Mouse (Mus musculus) heart, embryonic 10.5 days (tissue): ENCODE data around the gene Gm21987. TPM values are rescaled to one million over a fixed set of nuclear protein-coding genes. Genes with fewer than 3 reads are reported as not detected.
A peak's percentile ranks its signal among the peaks of the same experiment; 100 is the strongest.
"Not testable (repeated sequence)": the region's sequence is repeated elsewhere in the genome, so short reads cannot be mapped to it uniquely, and the experiment has no call there.

ENCODE experiments used
- DNase-seq: peaks from one replicate; pipeline ENCODE4 v3.0.0-alpha.2; 2017; ENCODE audit warnings: low spot score
- H3K27ac ChIP-seq: fragments of 300-500 bp; sonication (generic); 2 replicates; pipeline ENCODE4 v1.5.1; 2016; ENCODE audit warnings: mild to moderate bottlenecking
- H3K27me3 ChIP-seq: fragments of 300-500 bp; sonication (generic); 2 replicates; pipeline ENCODE4 v1.6.1; 2016; ENCODE audit warnings: mild to moderate bottlenecking; ENCODE audit not compliant: poor library complexity, insufficient read depth, severe bottlenecking
- H3K36me3 ChIP-seq: fragments of 300-500 bp; sonication (generic); 2 replicates; pipeline ENCODE4 v1.6.1; 2016; ENCODE audit warnings: mild to moderate bottlenecking, moderate library complexity
- H3K4me1 ChIP-seq: fragments of 300-500 bp; sonication (generic); 2 replicates; pipeline ENCODE4 v1.6.1; 2016; ENCODE audit warnings: mild to moderate bottlenecking
- H3K4me3 ChIP-seq: fragments of 300-500 bp; sonication (generic); 2 replicates; pipeline ENCODE4 v1.5.1; 2016; ENCODE audit warnings: mild to moderate bottlenecking, moderate library complexity
- H3K9me3 ChIP-seq: fragments of 300-500 bp; sonication (generic); 2 replicates; pipeline ENCODE4 v1.6.1; 2016; ENCODE audit warnings: mild to moderate bottlenecking, moderate library complexity
- WGBS: fragments of 180-500 bp; shearing (Covaris S2); methylation state at CpG from one replicate; pipeline ENCODE4 v1.1.7; 2016; 5-methylcytosine and 5-hydroxymethylcytosine counted together
- polyA plus RNA-seq: library from polyadenylated mRNA; unstranded; fragments of >200 nt; fragmentation: Nextera tagmentation; extraction: Ambion mirVana; gene quantifications from 2 replicates; pipeline ENCODE4 v1.2.1, GENCODE M21; 2016

The Gm21987 gene
- polyA plus RNA-seq, 1 experiment from 2014 or later: 1.3 TPM

DNA sequence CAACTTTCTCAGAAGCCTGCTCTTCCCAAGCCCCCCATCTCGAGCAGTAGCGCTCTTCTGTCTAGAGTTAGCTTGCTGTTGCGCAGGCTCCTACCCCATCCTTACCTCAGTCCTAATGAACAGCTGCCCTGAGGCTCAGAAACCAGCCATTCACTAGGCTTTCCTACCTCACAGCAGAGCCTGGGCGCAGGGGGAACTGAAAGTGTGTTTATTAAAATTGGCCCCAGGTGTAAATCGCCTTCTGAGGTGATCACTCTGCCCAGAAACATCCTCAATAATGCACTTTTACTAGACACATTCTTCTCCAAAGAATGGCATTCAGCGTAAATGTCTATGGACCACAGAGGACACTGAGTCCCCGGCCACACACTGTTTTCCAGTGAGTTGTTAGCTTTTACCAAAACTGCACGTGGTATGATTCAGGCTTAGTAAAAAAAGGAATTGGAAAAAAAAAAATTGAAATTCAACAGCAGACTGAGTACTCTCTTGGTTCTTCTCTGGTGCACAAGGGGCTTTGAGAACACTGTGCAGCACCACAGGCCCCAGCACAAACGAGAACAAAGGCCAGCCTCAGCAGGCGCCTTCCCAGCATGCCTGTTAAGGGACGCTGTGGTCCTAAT, 20.0 kb upstream of the Gm21987 start:
- Histone ChIP-seq H3K36me3 (no peaks in the 10 kb centered on the region), H3K9me3 (no peaks in the 10 kb centered on the region), H3K4me1 (no peaks in the 10 kb centered on the region), H3K27me3 (no peaks in the 10 kb centered on the region), H3K27ac (no peak overlapping the region), H3K4me3 (no peak overlapping the region)
- no peak for DNase-seq
- WGBS: 81% methylated on average over 11 of the region's 11 CpGs

DNA sequence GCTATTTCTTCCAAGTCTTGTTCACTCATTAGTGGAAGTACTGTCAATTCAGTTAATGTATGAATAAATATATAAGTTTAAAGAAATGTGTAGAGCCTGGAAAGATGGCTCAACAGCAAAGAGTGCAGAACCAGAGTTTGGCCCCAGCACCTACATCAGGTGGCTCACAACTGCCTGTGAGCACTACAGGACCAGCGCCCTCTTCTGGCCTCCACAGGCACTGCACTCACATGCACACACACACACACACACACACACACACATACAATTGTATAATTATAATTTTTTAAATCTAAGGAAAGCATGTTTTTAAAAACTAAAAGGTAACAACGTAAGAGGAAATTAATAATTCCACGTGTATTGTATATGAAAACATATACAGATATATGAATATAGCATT, 17.5 kb upstream of the Gm21987 start:
- WGBS: 83% methylated on average over 3 of the region's 3 CpGs
- Histone ChIP-seq H3K4me1 (no peaks in the 10 kb centered on the region), H3K4me3 (no peak overlapping the region), H3K9me3 (no peaks in the 10 kb centered on the region), H3K36me3 (no peaks in the 10 kb centered on the region), H3K27me3 (no peaks in the 10 kb centered on the region), H3K27ac (no peak overlapping the region)
- no peak for DNase-seq

GRCm38 (mm10) chr16:38334431-38334830, 12.4 kb upstream of the Gm21987 start:
- DNase-seq: no peak
- 45% methylated on average over 6 of the region's 6 CpGs for WGBS
- no peaks in the 10 kb centered on the region for H3K27me3 ChIP-seq
- H3K4me1 ChIP-seq: no peaks in the 10 kb centered on the region
- no peak overlapping the region for H3K27ac ChIP-seq
- no peak overlapping the region for H3K4me3 ChIP-seq
- no peaks in the 10 kb centered on the region for H3K36me3 ChIP-seq
- H3K9me3 ChIP-seq: no peaks in the 10 kb centered on the region

GRCm38 (mm10) chr16:38338077-38338476, 8.8 kb upstream of the Gm21987 start:
- WGBS: 73% methylated on average over 4 of the region's 4 CpGs
- H3K27me3 ChIP-seq, DNase-seq, H3K4me1 ChIP-seq, H3K27ac ChIP-seq, H3K9me3 ChIP-seq, H3K4me3 ChIP-seq, H3K36me3 ChIP-seq: not testable (repeated sequence)

DNA sequence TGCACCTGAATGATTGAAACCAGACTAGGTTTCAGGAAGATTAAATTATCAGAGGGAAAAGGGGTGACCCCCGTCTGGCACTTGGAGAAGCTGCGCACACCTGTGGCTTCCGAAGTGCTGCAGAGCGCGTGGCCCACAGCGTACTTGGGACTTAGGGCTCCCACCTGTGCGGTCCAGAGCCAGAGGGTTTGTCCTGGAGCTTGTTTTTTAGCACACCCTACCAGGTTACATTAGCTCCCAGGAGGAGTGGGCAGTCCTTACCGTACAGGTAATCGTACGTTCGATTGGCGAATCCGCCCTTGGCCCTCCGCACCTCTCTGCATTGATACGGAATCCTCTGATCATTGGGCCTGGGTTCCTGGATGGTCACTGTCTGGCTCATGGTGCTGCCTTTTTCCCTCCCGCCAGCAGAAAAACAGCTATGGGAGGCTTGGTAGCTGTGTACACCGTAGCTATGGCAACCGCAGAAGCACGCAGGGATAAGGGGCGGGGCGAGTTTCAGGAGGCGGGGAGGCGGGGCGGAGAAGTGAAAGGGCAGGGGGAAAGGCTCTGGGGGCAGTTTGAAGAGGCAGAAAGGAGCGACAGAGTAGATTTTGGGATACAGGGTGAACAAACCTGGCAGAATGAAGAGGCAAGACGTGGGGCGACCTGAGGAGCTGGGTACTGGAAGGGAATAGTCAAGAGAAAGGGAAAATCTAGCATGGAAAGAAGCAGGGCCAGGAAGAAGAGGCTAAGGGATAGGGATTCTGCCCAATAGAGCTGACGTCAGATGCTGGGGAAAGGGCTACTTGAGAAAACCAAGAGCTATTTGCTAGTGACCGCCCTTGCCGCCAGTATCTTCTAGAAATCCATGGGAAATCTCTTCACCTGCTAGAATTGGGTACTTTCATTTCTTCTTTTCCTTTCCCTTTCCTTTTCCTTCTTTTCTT, 5.2 kb upstream of the Gm21987 start, which contains the start of gene Maats1:
Gene Maats1 (minus strand): TSS at position 748 of the 929 bp plus-strand sequence.
- H3K27me3 ChIP-seq: no peaks in the 10 kb centered on the region
- H3K4me1 ChIP-seq: peaks cover 15% of the 10 kb centered on the region
- H3K9me3 ChIP-seq: no peaks in the 10 kb centered on the region
- WGBS: 10% methylated on average over 30 of the region's 30 CpGs
- peak within 1 kb of the TSS; percentile 56 for H3K27ac ChIP-seq
- no peaks in the 10 kb centered on the region for H3K36me3 ChIP-seq
- peak; percentile 95 for DNase-seq
- peak within 1 kb of the TSS; percentile 58 for H3K4me3 ChIP-seq

DNA sequence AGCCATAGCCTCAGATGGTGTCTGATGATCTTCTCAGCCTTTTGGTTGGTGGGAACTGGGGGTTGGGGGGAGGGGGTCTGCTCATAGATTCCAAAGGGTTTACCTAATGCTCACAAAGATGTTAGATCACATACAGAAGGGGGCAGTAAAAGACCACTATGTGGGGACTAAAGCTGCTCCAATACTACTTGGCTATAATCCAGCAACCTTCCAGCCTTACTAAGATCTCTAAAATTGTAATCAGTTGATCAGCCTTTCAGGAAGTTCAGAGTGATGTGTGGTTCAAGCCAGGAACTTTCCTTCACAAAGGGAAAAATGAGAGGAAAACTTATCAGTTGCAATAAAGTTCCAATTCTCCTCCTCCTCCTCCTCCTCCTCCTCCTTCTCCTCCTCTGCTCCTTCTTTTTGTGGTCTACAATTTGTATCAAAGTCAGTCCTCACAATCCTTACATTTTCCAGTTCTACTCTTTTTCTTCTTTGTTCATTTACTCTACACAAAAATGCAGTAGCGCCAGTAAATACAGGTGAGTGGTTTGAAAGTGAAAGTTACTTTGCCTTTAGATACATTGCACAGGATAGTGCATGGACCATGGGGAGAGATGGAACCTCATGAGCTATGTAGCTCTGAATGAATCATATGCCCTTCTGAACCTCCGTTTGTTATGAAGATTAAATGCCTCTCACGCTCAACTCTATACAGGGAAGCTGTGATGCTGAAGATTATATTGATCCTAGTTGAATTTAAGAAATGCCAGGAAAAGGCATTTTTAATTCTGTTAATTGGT, 1.7 kb upstream of the Gm21987 start:
- Histone ChIP-seq H3K4me1 (peaks cover 31% of the 10 kb centered on the region), H3K27ac (peak overlapping the region; percentile 42; the same call in 1 of the 2 replicates), H3K9me3 (no peaks in the 10 kb centered on the region), H3K27me3 (no peaks in the 10 kb centered on the region), H3K36me3 (peaks cover 6% of the 10 kb centered on the region; the same call in 1 of the 2 replicates), H3K4me3 (no peak overlapping the region)
- 73% methylated on average over 3 of the region's 3 CpGs for WGBS
- no peak for DNase-seq

GRCm38 (mm10) chr16:38347588-38347987, 748 bp downstream of the Gm21987 start:
- 55% methylated on average over 6 of the region's 6 CpGs for WGBS
- Histone ChIP-seq H3K4me1 (peaks cover 45% of the 10 kb centered on the region), H3K4me3 (peak overlapping the region; percentile 93), H3K9me3 (no peaks in the 10 kb centered on the region), H3K36me3 (peaks cover 25% of the 10 kb centered on the region), H3K27ac (peak overlapping the region; percentile 96), H3K27me3 (no peaks in the 10 kb centered on the region)
- no peak for DNase-seq

- Histone ChIP-seq H3K36me3 (peaks cover 25% of the 10 kb centered on the region), H3K27me3 (no peaks in the 10 kb centered on the region), H3K4me3 (peak overlapping the region; percentile 93), H3K27ac (no peak overlapping the region), H3K9me3 (no peaks in the 10 kb centered on the region), H3K4me1 (peaks cover 45% of the 10 kb centered on the region)
- WGBS: 77% methylated on average over 9 of the region's 9 CpGs
- no peak for DNase-seq
Observed at GRCm38 (mm10) chr16:38348217-38348761, 1.4 kb downstream of the Gm21987 start.

GRCm38 (mm10) chr16:38349881-38350280, 3.0 kb downstream of the Gm21987 start:
- H3K4me1 ChIP-seq: peaks cover 51% of the 10 kb centered on the region
- no peak for DNase-seq

GRCm38 (mm10) chr16:38350361-38350855, 3.6 kb downstream of the Gm21987 start:
- WGBS: 11% methylated on average over 7 of the region's 7 CpGs
- Histone ChIP-seq H3K27me3 (no peaks in the 10 kb centered on the region), H3K36me3 (peaks cover 29% of the 10 kb centered on the region), H3K9me3 (no peaks in the 10 kb centered on the region), H3K4me3 (peak overlapping the region; percentile 12; the same call in 1 of the 2 replicates), H3K4me1 (peaks cover 51% of the 10 kb centered on the region), H3K27ac (peak overlapping the region; percentile 81)
- DNase-seq: peak; percentile 96

More at GRCm38 (mm10) chr16:38349881-38350280, 3.0 kb downstream of the Gm21987 start:
- Histone ChIP-seq H3K27me3 (no peaks in the 10 kb centered on the region), H3K36me3 (peaks cover 29% of the 10 kb centered on the region), H3K4me3 (no peak overlapping the region), H3K9me3 (no peaks in the 10 kb centered on the region), H3K27ac (peak overlapping the region; percentile 81)
- WGBS: 88% methylated on average over 2 of the region's 2 CpGs

GRCm38 (mm10) chr16:38350939-38351338, 4.1 kb downstream of the Gm21987 start:
- Histone ChIP-seq H3K27me3 (no peaks in the 10 kb centered on the region), H3K4me1 (peaks cover 51% of the 10 kb centered on the region), H3K27ac (peak overlapping the region; percentile 81), H3K9me3 (no peaks in the 10 kb centered on the region), H3K36me3 (peaks cover 29% of the 10 kb centered on the region), H3K4me3 (peak overlapping the region; percentile 12; the same call in 1 of the 2 replicates)
- DNase-seq: no peak
- WGBS: 37% methylated on average over 6 of the region's 6 CpGs

DNA sequence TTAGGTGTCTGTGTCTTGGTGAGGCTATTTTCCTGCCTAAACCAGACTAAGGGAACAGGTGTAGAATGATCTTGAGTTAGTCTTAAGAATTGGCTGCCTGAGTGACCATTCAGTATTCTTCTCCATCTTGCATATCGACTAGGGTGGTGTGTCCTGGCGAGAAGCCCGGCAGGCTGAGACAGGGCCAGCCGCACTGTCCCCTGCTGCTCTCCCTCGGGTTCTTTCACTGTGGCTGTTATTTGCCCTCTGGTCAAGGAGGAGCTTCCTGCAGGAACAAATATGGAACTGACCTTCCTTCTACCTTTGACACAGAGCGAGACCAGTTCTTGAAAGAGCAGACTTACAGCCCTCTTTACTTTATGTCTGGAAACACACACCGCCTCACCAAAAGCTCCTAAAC, 5.2 kb downstream of the Gm21987 start:
- Histone ChIP-seq H3K4me1 (peaks cover 54% of the 10 kb centered on the region), H3K9me3 (no peaks in the 10 kb centered on the region), H3K27ac (peak overlapping the region; percentile 68), H3K36me3 (peaks cover 30% of the 10 kb centered on the region), H3K27me3 (no peaks in the 10 kb centered on the region), H3K4me3 (no peak overlapping the region)
- WGBS: 60% methylated on average over 7 of the region's 7 CpGs
- peak; percentile 73 for DNase-seq
